7 mouse cellular contexts compared by ENCODE assay signal in the genomic region with DNA sequence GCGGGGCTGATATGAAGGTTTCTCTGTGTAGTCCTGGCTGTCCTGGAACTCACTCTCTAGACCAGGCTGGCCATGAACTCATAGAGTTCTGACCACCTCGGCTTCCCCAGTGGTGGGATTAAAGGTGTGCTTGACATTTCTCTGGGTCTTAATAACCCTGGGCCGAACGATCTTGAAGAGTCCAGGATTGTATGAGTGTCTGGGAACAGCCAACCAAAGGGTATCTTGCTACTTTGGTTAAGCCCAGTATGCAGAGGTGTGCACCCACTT. TPM values are rescaled to one million over a fixed set of nuclear protein-coding genes. Genes with fewer than 3 reads are reported as not detected.
A peak's percentile ranks its signal among the peaks of the same experiment; 100 is the strongest.
DNase-seq lines count a peak whose midpoint lies in the region; ATAC-seq and TF ChIP-seq lines count a peak whose summit lies in the region.

No protein-coding gene starts in this region.

- ATAC-seq in lung, embryonic 14.5 days (ENCODE audit: insufficient read depth): peak; percentile 0; the same call in 1 of the 2 replicates
- 0 out of 2 replicates have a peak, but pooled peaks have one; percentile 0 for ATAC-seq in forebrain, embryonic 14.5 days
- no peak for ATAC-seq in limb, embryonic 13.5 days (ENCODE audit: low FRiP score, low read depth)

- DNase-seq in lung, embryonic 14.5 days: no peak
- DNase-seq in lung, postnatal 25 days (ENCODE audit: low spot score): no peak
- DNase-seq in forebrain, embryonic 14.5 days (ENCODE audit: low spot score): no peak
- DNase-seq in layer of hippocampus, adult 9-11 months: no peak
- no peak for DNase-seq in urinary bladder, postnatal 36 days (ENCODE audit: low spot score in 2 of 2)

- H3K9me3 ChIP-seq in lung, embryonic 14.5 days (ENCODE audit: low read depth, low read length): no peaks in the 10 kb centered on the region
- H3K9me3 ChIP-seq in forebrain, embryonic 14.5 days (replicated peaks; ENCODE audit: control insufficient read depth, low read length): no peaks in the 10 kb centered on the region
- no peaks in the 10 kb centered on the region for H3K9me3 ChIP-seq in limb, embryonic 13.5 days

- peaks cover 26% of the 10 kb centered on the region for H3K4me1 ChIP-seq in lung, embryonic 14.5 days (ENCODE audit: insufficient read depth)
- H3K4me1 ChIP-seq in forebrain, embryonic 14.5 days (ENCODE audit: control insufficient read depth, insufficient read depth, low read length): peaks cover 8% of the 10 kb centered on the region
- H3K4me1 ChIP-seq in limb, embryonic 13.5 days: peaks cover 44% of the 10 kb centered on the region
- peaks cover 37% of the 10 kb centered on the region for H3K4me1 ChIP-seq in small intestine, adult 2 months (ENCODE audit: control insufficient read depth, insufficient read depth, insufficient read length, low read length)

- 47% methylated on average over 4 of the region's 4 CpGs for WGBS in lung, embryonic 14.5 days
- 68% methylated on average over 4 of the region's 4 CpGs for WGBS in forebrain, embryonic 14.5 days
- WGBS in limb, embryonic 13.5 days: 66% methylated on average over 4 of the region's 4 CpGs
- WGBS in small intestine, adult 2 months: 38% methylated on average over 4 of the region's 4 CpGs

- TF ChIP-seq CTCF in lung, embryonic 14.5 days (IDR thresholded peaks at IDR 0.05; ENCODE audit: low read depth): no peak
- no peak for TF ChIP-seq CTCF in small intestine, adult 2 months (IDR thresholded peaks at IDR 0.05; ENCODE audit: extremely low read depth, insufficient read length, insufficient replicate concordance, low read depth, low read length)

- peak overlapping the region; percentile 18 for H3K4me3 ChIP-seq in lung, embryonic 14.5 days (ENCODE audit: low read depth, low read length)
- H3K4me3 ChIP-seq in forebrain, embryonic 14.5 days (ENCODE audit: low read depth, low read length): no peak overlapping the region
- peak overlapping the region; percentile 38 for H3K4me3 ChIP-seq in limb, embryonic 13.5 days
- H3K4me3 ChIP-seq in small intestine, adult 2 months (ENCODE audit: low read depth, low read length): no peak overlapping the region

- H3K27ac ChIP-seq in lung, embryonic 14.5 days (ENCODE audit: low read depth): peak overlapping the region; percentile 91
- peak overlapping the region; percentile 6; the same call in 1 of the 2 replicates for H3K27ac ChIP-seq in forebrain, embryonic 14.5 days (ENCODE audit: low read depth, low read length)
- peak overlapping the region; percentile 76; the same call in 1 of the 2 replicates for H3K27ac ChIP-seq in limb, embryonic 13.5 days
- peak overlapping the region; percentile 66 for H3K27ac ChIP-seq in small intestine, adult 2 months (ENCODE audit: insufficient read depth, low read depth, low read length)

- H3K36me3 ChIP-seq in lung, embryonic 14.5 days (ENCODE audit: insufficient read depth): peaks cover 4% of the 10 kb centered on the region; the same call in 1 of the 2 replicates
- H3K36me3 ChIP-seq in forebrain, embryonic 14.5 days (ENCODE audit: control insufficient read depth, insufficient read depth, low read length): no peaks in the 10 kb centered on the region
- H3K36me3 ChIP-seq in limb, embryonic 13.5 days: no peaks in the 10 kb centered on the region
- H3K36me3 ChIP-seq in small intestine, adult 2 months (ENCODE audit: control insufficient read depth, insufficient read depth, low read length): no peaks in the 10 kb centered on the region

- no peak for TF ChIP-seq POLR2A in small intestine, adult 2 months (IDR thresholded peaks at IDR 0.05; ENCODE audit: low read depth, low read length)

- peak overlapping the region; percentile 56 for H3K4me2 ChIP-seq in lung, embryonic 14.5 days
- peak overlapping the region; percentile 55 for H3K4me2 ChIP-seq in forebrain, embryonic 14.5 days (ENCODE audit: low read length)
- peak overlapping the region; percentile 61 for H3K4me2 ChIP-seq in limb, embryonic 13.5 days (replicated peaks)

- no peaks in the 10 kb centered on the region for H3K27me3 ChIP-seq in lung, embryonic 14.5 days (ENCODE audit: insufficient read depth, low read length)
- no peaks in the 10 kb centered on the region for H3K27me3 ChIP-seq in forebrain, embryonic 14.5 days (replicated peaks; ENCODE audit: control insufficient read depth, insufficient read depth, low read length)
- no peaks in the 10 kb centered on the region for H3K27me3 ChIP-seq in limb, embryonic 13.5 days
- no peaks in the 10 kb centered on the region for H3K27me3 ChIP-seq in small intestine, adult 2 months (ENCODE audit: control insufficient read depth, insufficient read depth, low read length)

- H3K9ac ChIP-seq in lung, embryonic 14.5 days: peak overlapping the region; percentile 47
- peak overlapping the region; percentile 63 for H3K9ac ChIP-seq in forebrain, embryonic 14.5 days (ENCODE audit: low read length)
- H3K9ac ChIP-seq in limb, embryonic 13.5 days: peak overlapping the region; percentile 65; the same call in 1 of the 2 replicates

RNA-seq across cellular contexts. Expression of gene C1qtnf6, which starts 0.2 kb away (rescaled TPM):
- polyA plus RNA-seq in lung, embryonic 14.5 days (2014; fragmentation: Nextera tagmentation; extraction: Ambion mirVana): 39.8 and 40.7 TPM in 2 replicates
- 7.8 and 8.6 TPM in 2 replicates for polyA plus RNA-seq in forebrain, embryonic 14.5 days (2014; fragmentation: Nextera tagmentation; extraction: Ambion mirVana)
- polyA plus RNA-seq in limb, embryonic 13.5 days (2015; fragmentation: Nextera tagmentation; extraction: Ambion mirVana): 32.2 and 34.6 TPM in 2 replicates
- polyA plus RNA-seq in small intestine, adult 2 months (2012; rRNA removed): 7.9 and 8.1 TPM in 2 replicates

RNA-seq across cellular contexts. Expression of gene Sstr3, which starts 13.1 kb away (rescaled TPM):
- 0.08 TPM in 1 of 2 replicates, not detected in the other for polyA plus RNA-seq in lung, embryonic 14.5 days (2014; fragmentation: Nextera tagmentation; extraction: Ambion mirVana)
- polyA plus RNA-seq in forebrain, embryonic 14.5 days (2014; fragmentation: Nextera tagmentation; extraction: Ambion mirVana): 0.64 and 0.91 TPM in 2 replicates
- polyA plus RNA-seq in limb, embryonic 13.5 days (2015; fragmentation: Nextera tagmentation; extraction: Ambion mirVana): not detected in 2 replicates
- polyA plus RNA-seq in small intestine, adult 2 months (2012; rRNA removed): 0.44 and 1.4 TPM in 2 replicates

RNA-seq across cellular contexts. Expression of gene Il2rb, which starts 36.3 kb away (rescaled TPM):
- polyA plus RNA-seq in lung, embryonic 14.5 days (2014; fragmentation: Nextera tagmentation; extraction: Ambion mirVana): 0.12 TPM in 1 of 2 replicates, not detected in the other
- polyA plus RNA-seq in forebrain, embryonic 14.5 days (2014; fragmentation: Nextera tagmentation; extraction: Ambion mirVana): 0.05 TPM in 1 of 2 replicates, not detected in the other
- polyA plus RNA-seq in limb, embryonic 13.5 days (2015; fragmentation: Nextera tagmentation; extraction: Ambion mirVana): 0.22 and 0.24 TPM in 2 replicates
- polyA plus RNA-seq in small intestine, adult 2 months (2012; rRNA removed): 7.2 and 11.8 TPM in 2 replicates

RNA-seq across cellular contexts. Expression of gene Rac2, which starts 41.2 kb away (rescaled TPM):
- polyA plus RNA-seq in lung, embryonic 14.5 days (2014; fragmentation: Nextera tagmentation; extraction: Ambion mirVana): 12.2 and 16.2 TPM in 2 replicates
- 3.5 and 5.9 TPM in 2 replicates for polyA plus RNA-seq in forebrain, embryonic 14.5 days (2014; fragmentation: Nextera tagmentation; extraction: Ambion mirVana)
- polyA plus RNA-seq in limb, embryonic 13.5 days (2015; fragmentation: Nextera tagmentation; extraction: Ambion mirVana): 11.3 and 12.5 TPM in 2 replicates
- 37.0 and 136 TPM in 2 replicates for polyA plus RNA-seq in small intestine, adult 2 months (2012; rRNA removed)

Comparison
In these comparisons a context has a peak if more than half of its experiments do, and no peak if none do; other contexts are left out.
1. H3K27ac ChIP-seq: peak in every context shown above with its lines; median percentile 91 in lung, embryonic 14.5 days; 76 in limb, embryonic 13.5 days; 66 in small intestine, adult 2 months; 6 in forebrain, embryonic 14.5 days.
2. H3K4me3 ChIP-seq: peak in lung, embryonic 14.5 days (single experiment) and limb, embryonic 13.5 days (single experiment); none in forebrain, embryonic 14.5 days (single experiment) and small intestine, adult 2 months (single experiment).
3. Peak in every context shown above with its lines, with median percentiles within 50 percentile points of each other: H3K4me2 ChIP-seq and H3K9ac ChIP-seq.